Mouse (Mus musculus): ENCODE data around the gene Kin. TPM values are rescaled to one million over a fixed set of nuclear protein-coding genes. Genes with fewer than 3 reads are reported as not detected.
A peak's percentile ranks its signal among the peaks of the same experiment; 100 is the strongest.

The Kin gene
- polyA plus RNA-seq, 1 experiment from 2014 or later: 18.2 TPM

- Histone ChIP-seq H3K9ac (peak overlapping the region; percentile 56; the same call in 1 of the 2 replicates), H3K27me3 (replicated peaks) (no peaks in the 10 kb centered on the region), H3K27ac (replicated peaks) (no peak overlapping the region), H3K9me3 (no peaks in the 10 kb centered on the region), H3K4me2 (peak overlapping the region; percentile 80), H3K36me3 (peaks cover 35% of the 10 kb centered on the region), H3K4me1 (peaks cover 76% of the 10 kb centered on the region), H3K4me3 (0 out of 2 replicates have a peak overlapping the region, but pooled peaks have one; percentile 9)
- no peak for ATAC-seq (ENCODE audit: extremely low read depth, insufficient number of reproducible peaks, low FRiP score, low TSS enrichment)
- WGBS: 79% methylated on average over 8 of the region's 8 CpGs
Observed at GRCm38 (mm10) chr2:10076675-10077074, 3.7 kb upstream of the Kin start.

- peak; percentile 37; the same call in 1 of the 2 replicates for ATAC-seq (ENCODE audit: extremely low read depth, insufficient number of reproducible peaks, low FRiP score, low TSS enrichment)
- H3K4me1 ChIP-seq: peaks cover 60% of the 10 kb centered on the region
- H3K27ac ChIP-seq (replicated peaks): peak overlapping the region; percentile 96
- H3K27me3 ChIP-seq (replicated peaks): no peaks in the 10 kb centered on the region
- H3K4me2 ChIP-seq: peak overlapping the region; percentile 80
- H3K9me3 ChIP-seq: no peaks in the 10 kb centered on the region
- under 1% methylated on average over 28 of the region's 28 CpGs for WGBS
- H3K36me3 ChIP-seq: peaks cover 30% of the 10 kb centered on the region
- peak overlapping the region; percentile 99 for H3K9ac ChIP-seq
- peak overlapping the region; percentile 89 for H3K4me3 ChIP-seq
Observed at GRCm38 (mm10) chr2:10079745-10080309, 566 bp upstream of the Kin start.

DNA sequence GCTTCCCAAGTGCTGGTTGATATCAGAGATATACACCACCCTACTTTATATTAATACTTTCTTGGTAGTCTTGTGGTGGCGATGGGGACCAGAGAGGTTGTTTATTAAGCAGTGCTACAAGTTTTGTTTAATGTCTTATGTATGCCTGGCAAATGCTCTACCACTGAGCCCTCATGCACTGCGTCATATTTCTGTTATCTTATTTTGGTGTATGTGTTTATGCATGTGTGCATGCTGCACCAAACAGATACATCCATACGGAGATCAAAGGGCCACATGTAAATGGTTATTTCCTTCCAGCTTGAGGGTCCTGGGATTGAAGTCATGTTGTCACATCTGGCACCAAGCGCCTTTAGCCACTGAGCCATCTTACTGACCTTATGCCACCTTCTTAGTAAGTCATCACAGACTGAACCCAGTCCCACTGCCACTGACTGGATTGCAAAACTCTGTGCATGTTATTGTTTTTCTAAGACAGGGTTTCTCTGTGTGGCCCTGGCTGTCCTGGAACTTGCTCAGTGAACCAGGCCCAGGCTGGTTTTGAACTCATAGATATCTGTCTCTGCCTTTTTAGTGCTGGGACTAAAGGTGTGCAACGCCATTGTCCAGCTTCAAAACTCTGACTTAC lies 1.2 kb downstream of the Kin start:
- no peaks in the 10 kb centered on the region for H3K9me3 ChIP-seq
- peak overlapping the region; percentile 88 for H3K9ac ChIP-seq
- H3K4me1 ChIP-seq: peaks cover 46% of the 10 kb centered on the region
- WGBS: 87% methylated on average over 5 of the region's 5 CpGs
- no peaks in the 10 kb centered on the region for H3K27me3 ChIP-seq (replicated peaks)
- H3K27ac ChIP-seq (replicated peaks): no peak overlapping the region
- H3K36me3 ChIP-seq: peaks cover 28% of the 10 kb centered on the region
- H3K4me2 ChIP-seq: peak overlapping the region; percentile 88
- ATAC-seq (ENCODE audit: extremely low read depth, insufficient number of reproducible peaks, low FRiP score, low TSS enrichment): no peak
- H3K4me3 ChIP-seq: peak overlapping the region; percentile 89

DNA sequence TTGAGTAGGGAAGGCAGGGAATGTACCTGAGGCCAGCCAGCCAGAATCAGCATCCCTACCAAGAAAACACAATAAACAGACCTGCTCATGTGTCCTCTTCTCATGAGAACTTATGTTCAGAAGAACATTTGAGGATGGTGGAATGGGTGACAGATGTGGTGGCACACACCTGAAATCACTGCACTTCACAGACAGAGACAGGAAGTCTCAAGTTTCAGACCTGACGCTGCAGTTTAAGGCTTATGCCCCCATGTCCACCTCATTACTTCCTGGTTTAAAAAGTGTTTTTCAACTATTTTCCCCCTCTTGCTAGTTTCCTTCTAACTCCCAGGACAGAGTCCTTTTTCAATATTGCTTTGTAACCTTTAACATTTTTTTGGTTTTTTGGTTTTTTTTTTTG lies 2.3 kb downstream of the Kin start:
- WGBS: 70% methylated on average over 1 of the region's 1 CpGs
- Histone ChIP-seq H3K4me3 (no peak overlapping the region), H3K4me1 (peaks cover 35% of the 10 kb centered on the region), H3K27me3 (replicated peaks) (no peaks in the 10 kb centered on the region), H3K4me2 (no peak overlapping the region), H3K27ac (replicated peaks) (no peak overlapping the region), H3K9me3 (no peaks in the 10 kb centered on the region), H3K36me3 (peaks cover 40% of the 10 kb centered on the region), H3K9ac (no peak overlapping the region)
- ATAC-seq (ENCODE audit: extremely low read depth, insufficient number of reproducible peaks, low FRiP score, low TSS enrichment): no peak

DNA sequence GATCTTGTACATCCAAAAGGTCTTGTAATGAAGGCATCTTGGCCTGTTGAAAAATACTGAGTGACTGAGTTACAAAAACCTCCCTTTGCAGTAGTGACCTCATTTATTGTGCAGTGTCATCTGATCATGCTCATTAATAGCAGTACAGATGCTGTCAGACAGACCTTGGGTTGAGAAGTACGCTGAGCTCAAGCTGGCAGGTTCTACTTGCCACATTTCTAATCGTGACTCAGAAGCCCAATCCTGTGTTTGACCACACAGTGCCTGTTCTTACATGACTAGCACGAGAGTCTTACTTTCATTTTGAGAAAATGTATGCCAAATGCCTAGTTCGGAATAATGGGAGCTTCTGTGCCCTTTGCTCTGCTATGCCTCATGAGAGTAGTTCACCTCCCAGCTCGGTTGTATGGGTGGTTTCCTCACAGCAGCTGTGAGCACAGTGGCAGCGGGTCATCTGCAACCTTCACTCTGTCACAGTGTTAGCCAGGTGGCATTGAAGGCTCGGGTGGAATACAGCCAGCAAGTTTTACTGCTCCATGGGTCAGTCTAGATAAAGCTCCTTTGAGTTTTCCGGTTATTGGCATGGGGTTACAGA lies 7.0 kb downstream of the Kin start:
- Histone ChIP-seq H3K4me2 (no peak overlapping the region), H3K36me3 (peaks cover 78% of the 10 kb centered on the region), H3K9me3 (no peaks in the 10 kb centered on the region), H3K4me3 (no peak overlapping the region), H3K9ac (no peak overlapping the region), H3K27ac (replicated peaks) (no peak overlapping the region), H3K27me3 (replicated peaks) (no peaks in the 10 kb centered on the region), H3K4me1 (peaks cover 9% of the 10 kb centered on the region)
- WGBS: 84% methylated on average over 8 of the region's 8 CpGs
- ATAC-seq (ENCODE audit: extremely low read depth, insufficient number of reproducible peaks, low FRiP score, low TSS enrichment): no peak

GRCm38 (mm10) chr2:10094327-10095100 lies 14.1 kb downstream of the Kin start:
- no peak for ATAC-seq (ENCODE audit: extremely low read depth, insufficient number of reproducible peaks, low FRiP score, low TSS enrichment)
- WGBS: 85% methylated on average over 14 of the region's 14 CpGs
- H3K9ac ChIP-seq: no peak overlapping the region

GRCm38 (mm10) chr2:10098598-10099215 lies 18.3 kb downstream of the Kin start:
- H3K4me1 ChIP-seq: no peaks in the 10 kb centered on the region; the same call in 1 of the 2 replicates
- peaks cover 9% of the 10 kb centered on the region; the same call in 1 of the 2 replicates for H3K36me3 ChIP-seq
- H3K27ac ChIP-seq (replicated peaks): no peak overlapping the region
- ATAC-seq (ENCODE audit: extremely low read depth, insufficient number of reproducible peaks, low FRiP score, low TSS enrichment): no peak
- H3K27me3 ChIP-seq (replicated peaks): no peaks in the 10 kb centered on the region
- WGBS: 30% methylated on average over 9 of the region's 9 CpGs
- no peak overlapping the region for H3K4me2 ChIP-seq
- no peak overlapping the region for H3K4me3 ChIP-seq
- H3K9me3 ChIP-seq: no peaks in the 10 kb centered on the region
- H3K9ac ChIP-seq: no peak overlapping the region

More at GRCm38 (mm10) chr2:10094327-10095100, 14.1 kb downstream of the Kin start:
- Histone ChIP-seq H3K36me3 (peaks cover 45% of the 10 kb centered on the region), H3K9me3 (no peaks in the 10 kb centered on the region), H3K4me1 (no peaks in the 10 kb centered on the region), H3K27ac (replicated peaks) (no peak overlapping the region), H3K27me3 (replicated peaks) (no peaks in the 10 kb centered on the region), H3K4me3 (no peak overlapping the region), H3K4me2 (no peak overlapping the region)

GRCm38 (mm10) chr2:10100471-10100870 lies 20.1 kb downstream of the Kin start:
- Histone ChIP-seq H3K4me2 (no peak overlapping the region), H3K27ac (replicated peaks) (no peak overlapping the region), H3K4me3 (no peak overlapping the region), H3K9ac (no peak overlapping the region), H3K9me3 (no peaks in the 10 kb centered on the region), H3K27me3 (replicated peaks) (no peaks in the 10 kb centered on the region; the same call in 1 of the 2 replicates), H3K4me1 (no peaks in the 10 kb centered on the region; the same call in 1 of the 2 replicates), H3K36me3 (no peaks in the 10 kb centered on the region)
- no peak for ATAC-seq (ENCODE audit: extremely low read depth, insufficient number of reproducible peaks, low FRiP score, low TSS enrichment)
- 41% methylated on average over 2 of the region's 2 CpGs for WGBS

- H3K9me3 ChIP-seq: no peaks in the 10 kb centered on the region
- no peak overlapping the region for H3K4me3 ChIP-seq
- 44% methylated on average over 6 of the region's 6 CpGs for WGBS
- no peaks in the 10 kb centered on the region; the same call in 1 of the 2 replicates for H3K27me3 ChIP-seq (replicated peaks)
- H3K27ac ChIP-seq (replicated peaks): no peak overlapping the region
- no peaks in the 10 kb centered on the region for H3K36me3 ChIP-seq
- no peak overlapping the region for H3K9ac ChIP-seq
- no peaks in the 10 kb centered on the region; the same call in 1 of the 2 replicates for H3K4me1 ChIP-seq
- no peak for ATAC-seq (ENCODE audit: extremely low read depth, insufficient number of reproducible peaks, low FRiP score, low TSS enrichment)
- H3K4me2 ChIP-seq: no peak overlapping the region
Observed at GRCm38 (mm10) chr2:10101180-10101579, 20.8 kb downstream of the Kin start.

DNA sequence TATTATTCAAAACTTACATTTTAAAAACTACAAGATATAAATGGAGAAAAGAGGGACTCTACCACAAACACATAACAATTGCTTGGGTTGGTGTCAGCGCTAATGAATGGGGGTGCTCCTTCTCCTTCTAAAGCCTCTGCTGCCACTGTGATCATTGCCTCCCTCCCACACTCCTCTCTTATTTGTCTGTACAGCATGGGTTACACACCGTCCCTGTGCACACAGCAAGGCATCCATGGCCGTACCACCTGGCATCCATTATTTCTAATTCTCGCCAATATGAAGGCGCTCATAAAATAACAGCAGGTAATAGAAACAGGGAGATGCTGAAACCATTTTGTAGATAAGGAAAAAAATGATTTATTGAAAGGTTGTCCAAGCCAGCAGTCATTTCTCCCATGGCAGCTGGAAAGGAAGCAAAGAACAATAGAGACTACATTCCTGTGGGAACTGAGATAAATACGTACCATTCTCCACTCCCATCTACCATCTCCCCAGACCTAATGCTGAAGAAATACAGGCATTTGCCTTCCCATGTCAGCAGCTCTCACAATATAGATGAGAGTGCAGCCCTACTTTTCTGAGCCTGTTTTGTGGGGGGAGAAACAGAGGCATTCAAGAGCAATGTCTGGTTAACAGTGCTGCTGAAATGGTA lies 28.3 kb downstream of the Kin start:
- Histone ChIP-seq H3K9ac (no peak overlapping the region), H3K4me1 (no peaks in the 10 kb centered on the region), H3K27me3 (replicated peaks) (no peaks in the 10 kb centered on the region; the same call in 1 of the 2 replicates), H3K36me3 (no peaks in the 10 kb centered on the region), H3K4me2 (no peak overlapping the region), H3K4me3 (no peak overlapping the region), H3K9me3 (no peaks in the 10 kb centered on the region), H3K27ac (replicated peaks) (no peak overlapping the region)
- WGBS: 65% methylated on average over 6 of the region's 6 CpGs
- ATAC-seq (ENCODE audit: extremely low read depth, insufficient number of reproducible peaks, low FRiP score, low TSS enrichment): no peak
